Mouse (Mus musculus): ENCODE results near the gene Cdc7. TPM values are rescaled to one million over a fixed set of nuclear protein-coding genes. Genes with fewer than 3 reads are reported as not detected.

The Cdc7 gene
- polyA plus RNA-seq, 1 experiment from 2014 or later, result 62.5 TPM

- no peaks in the 10 kb centered on the region for H3K27me3 ChIP-seq (ENCODE audit: poor library complexity, severe bottlenecking)
- no peaks in the 10 kb centered on the region for H3K36me3 ChIP-seq (replicated peaks)
- no peaks in the 10 kb centered on the region for H3K9me3 ChIP-seq
- 63% methylated on average over 7 of the region's 7 CpGs for whole genome bisulfite sequencing
- peaks cover 27% of the 10 kb centered on the region for H3K4me1 ChIP-seq
- H3K4me3 ChIP-seq, result no peak overlapping the region
- peak overlapping the region; percentile 60 for H3K27ac ChIP-seq
- DNase-seq (ENCODE audit: extremely low spot score, low spot score), result no peak
Observed at GRCm38 (mm10) chr5:106996539-106997244, 32.6 kb downstream of the Cdc7 start.

GRCm38 (mm10) chr5:107001396-107002090 is 37.4 kb downstream of the Cdc7 start:
- Histone ChIP-seq H3K4me3 (no peak overlapping the region), H3K27ac (peak overlapping the region; percentile 22; the same call in 1 of the 2 replicates), H3K4me1 (peaks cover 20% of the 10 kb centered on the region), H3K27me3 (ENCODE audit: poor library complexity, severe bottlenecking) (no peaks in the 10 kb centered on the region), H3K36me3 (replicated peaks) (no peaks in the 10 kb centered on the region), H3K9me3 (no peaks in the 10 kb centered on the region; the same call in 1 of the 2 replicates)
- DNase-seq (ENCODE audit: extremely low spot score, low spot score), result peak; percentile 14
- 54% methylated on average over 11 of the region's 11 CpGs for WGBS

- WGBS, result 32% methylated on average over 5 of the region's 5 CpGs
- no peak overlapping the region for H3K4me3 ChIP-seq
- no peaks in the 10 kb centered on the region for H3K27me3 ChIP-seq (ENCODE audit: poor library complexity, severe bottlenecking)
- peaks cover 16% of the 10 kb centered on the region for H3K4me1 ChIP-seq
- H3K9me3 ChIP-seq, result no peaks in the 10 kb centered on the region; the same call in 1 of the 2 replicates
- H3K36me3 ChIP-seq (replicated peaks), result no peaks in the 10 kb centered on the region
- DNase-seq (ENCODE audit: extremely low spot score, low spot score), result no peak
- H3K27ac ChIP-seq, result 0 out of 2 replicates have a peak overlapping the region, but pooled peaks have one; percentile 22
Observed at GRCm38 (mm10) chr5:107002091-107002416, 37.9 kb downstream of the Cdc7 start.

- Histone ChIP-seq H3K4me1 (peaks cover 19% of the 10 kb centered on the region), H3K9me3 (no peaks in the 10 kb centered on the region; the same call in 1 of the 2 replicates), H3K36me3 (replicated peaks) (no peaks in the 10 kb centered on the region), H3K27ac (no peak overlapping the region), H3K27me3 (ENCODE audit: poor library complexity, severe bottlenecking) (no peaks in the 10 kb centered on the region), H3K4me3 (no peak overlapping the region)
- DNase-seq (ENCODE audit: extremely low spot score, low spot score), result peak; percentile 12
- 95% methylated on average over 3 of the region's 3 CpGs for WGBS
Observed at GRCm38 (mm10) chr5:107009721-107010120, 45.6 kb downstream of the Cdc7 start.

- H3K27ac ChIP-seq, result no peak overlapping the region
Observed at GRCm38 (mm10) chr5:107010300-107010699, 46.2 kb downstream of the Cdc7 start.

GRCm38 (mm10) chr5:107011316-107012029 is 47.4 kb downstream of the Cdc7 start:
- peaks cover 34% of the 10 kb centered on the region for H3K4me1 ChIP-seq
- no peak overlapping the region for H3K4me3 ChIP-seq
- WGBS, result 73% methylated on average over 7 of the region's 7 CpGs
- H3K9me3 ChIP-seq, result no peaks in the 10 kb centered on the region
- H3K27me3 ChIP-seq (ENCODE audit: poor library complexity, severe bottlenecking), result 0 out of 2 replicates have a peak, but pooled peaks cover 5% of the 10 kb centered on the region
- H3K27ac ChIP-seq, result 0 out of 2 replicates have a peak overlapping the region, but pooled peaks have one; percentile 7
- DNase-seq (ENCODE audit: extremely low spot score, low spot score), result peak; percentile 12
- H3K36me3 ChIP-seq (replicated peaks), result no peaks in the 10 kb centered on the region

More at GRCm38 (mm10) chr5:107010300-107010699, 46.2 kb downstream of the Cdc7 start:
- Histone ChIP-seq H3K9me3 (no peaks in the 10 kb centered on the region; the same call in 1 of the 2 replicates), H3K4me1 (peaks cover 25% of the 10 kb centered on the region), H3K27me3 (ENCODE audit: poor library complexity, severe bottlenecking) (0 out of 2 replicates have a peak, but pooled peaks cover under 1% of the 10 kb centered on the region), H3K36me3 (replicated peaks) (no peaks in the 10 kb centered on the region), H3K4me3 (no peak overlapping the region)
- DNase-seq (ENCODE audit: extremely low spot score, low spot score), result peak; percentile 1
- 85% methylated on average over 3 of the region's 3 CpGs for WGBS

- Histone ChIP-seq H3K9me3 (no peaks in the 10 kb centered on the region), H3K36me3 (replicated peaks) (no peaks in the 10 kb centered on the region), H3K4me1 (peaks cover 34% of the 10 kb centered on the region), H3K27ac (0 out of 2 replicates have a peak overlapping the region, but pooled peaks have one; percentile 7), H3K27me3 (ENCODE audit: poor library complexity, severe bottlenecking) (0 out of 2 replicates have a peak, but pooled peaks cover 5% of the 10 kb centered on the region), H3K4me3 (no peak overlapping the region)
- peak; percentile 12 for DNase-seq (ENCODE audit: extremely low spot score, low spot score)
- 41% methylated on average over 11 of the region's 11 CpGs for WGBS
Observed at GRCm38 (mm10) chr5:107012030-107012715, 48.1 kb downstream of the Cdc7 start.

GRCm38 (mm10) chr5:107013393-107013792 is 49.3 kb downstream of the Cdc7 start:
- Histone ChIP-seq H3K4me3 (no peak overlapping the region), H3K4me1 (peaks cover 34% of the 10 kb centered on the region), H3K9me3 (no peaks in the 10 kb centered on the region), H3K27me3 (ENCODE audit: poor library complexity, severe bottlenecking) (0 out of 2 replicates have a peak, but pooled peaks cover 5% of the 10 kb centered on the region), H3K27ac (no peak overlapping the region), H3K36me3 (replicated peaks) (no peaks in the 10 kb centered on the region)
- DNase-seq (ENCODE audit: extremely low spot score, low spot score), result peak; percentile 7
- WGBS, result 83% methylated on average over 2 of the region's 2 CpGs

GRCm38 (mm10) chr5:107014146-107014545 is 50.0 kb downstream of the Cdc7 start:
- peak; percentile 12 for DNase-seq (ENCODE audit: extremely low spot score, low spot score)
- Histone ChIP-seq H3K27ac (no peak overlapping the region), H3K9me3 (no peaks in the 10 kb centered on the region), H3K27me3 (ENCODE audit: poor library complexity, severe bottlenecking) (0 out of 2 replicates have a peak, but pooled peaks cover 5% of the 10 kb centered on the region), H3K4me3 (no peak overlapping the region), H3K36me3 (replicated peaks) (no peaks in the 10 kb centered on the region), H3K4me1 (peaks cover 34% of the 10 kb centered on the region)
- 90% methylated on average over 7 of the region's 7 CpGs for WGBS

- H3K27me3 ChIP-seq (ENCODE audit: poor library complexity, severe bottlenecking), result 0 out of 2 replicates have a peak, but pooled peaks cover 5% of the 10 kb centered on the region
- 82% methylated on average over 2 of the region's 2 CpGs for WGBS
- DNase-seq (ENCODE audit: extremely low spot score, low spot score), result peak; percentile 8
- H3K9me3 ChIP-seq, result no peaks in the 10 kb centered on the region
- H3K4me3 ChIP-seq, result no peak overlapping the region
- no peaks in the 10 kb centered on the region for H3K36me3 ChIP-seq (replicated peaks)
- H3K27ac ChIP-seq, result 0 out of 2 replicates have a peak overlapping the region, but pooled peaks have one; percentile 36
- H3K4me1 ChIP-seq, result peaks cover 35% of the 10 kb centered on the region
Observed at GRCm38 (mm10) chr5:107015046-107015421, 50.9 kb downstream of the Cdc7 start.

- H3K27ac ChIP-seq, result 0 out of 2 replicates have a peak overlapping the region, but pooled peaks have one; percentile 36
- H3K27me3 ChIP-seq (ENCODE audit: poor library complexity, severe bottlenecking), result 0 out of 2 replicates have a peak, but pooled peaks cover 5% of the 10 kb centered on the region
- peaks cover 40% of the 10 kb centered on the region for H3K4me1 ChIP-seq
- DNase-seq (ENCODE audit: extremely low spot score, low spot score), result peak; percentile 13
- no peak overlapping the region for H3K4me3 ChIP-seq
- H3K36me3 ChIP-seq (replicated peaks), result no peaks in the 10 kb centered on the region
- no peaks in the 10 kb centered on the region for H3K9me3 ChIP-seq
- 46% methylated on average over 10 of the region's 10 CpGs for WGBS
Observed at GRCm38 (mm10) chr5:107015422-107016081, 51.4 kb downstream of the Cdc7 start.

All from forebrain, embryonic 10.5 days (tissue).